Mouse (Mus musculus): Measurements from ENCODE around the gene Tjp3.
A peak's percentile ranks its signal among the peaks of the same experiment; 100 is the strongest.

Gene Tjp3

DNA sequence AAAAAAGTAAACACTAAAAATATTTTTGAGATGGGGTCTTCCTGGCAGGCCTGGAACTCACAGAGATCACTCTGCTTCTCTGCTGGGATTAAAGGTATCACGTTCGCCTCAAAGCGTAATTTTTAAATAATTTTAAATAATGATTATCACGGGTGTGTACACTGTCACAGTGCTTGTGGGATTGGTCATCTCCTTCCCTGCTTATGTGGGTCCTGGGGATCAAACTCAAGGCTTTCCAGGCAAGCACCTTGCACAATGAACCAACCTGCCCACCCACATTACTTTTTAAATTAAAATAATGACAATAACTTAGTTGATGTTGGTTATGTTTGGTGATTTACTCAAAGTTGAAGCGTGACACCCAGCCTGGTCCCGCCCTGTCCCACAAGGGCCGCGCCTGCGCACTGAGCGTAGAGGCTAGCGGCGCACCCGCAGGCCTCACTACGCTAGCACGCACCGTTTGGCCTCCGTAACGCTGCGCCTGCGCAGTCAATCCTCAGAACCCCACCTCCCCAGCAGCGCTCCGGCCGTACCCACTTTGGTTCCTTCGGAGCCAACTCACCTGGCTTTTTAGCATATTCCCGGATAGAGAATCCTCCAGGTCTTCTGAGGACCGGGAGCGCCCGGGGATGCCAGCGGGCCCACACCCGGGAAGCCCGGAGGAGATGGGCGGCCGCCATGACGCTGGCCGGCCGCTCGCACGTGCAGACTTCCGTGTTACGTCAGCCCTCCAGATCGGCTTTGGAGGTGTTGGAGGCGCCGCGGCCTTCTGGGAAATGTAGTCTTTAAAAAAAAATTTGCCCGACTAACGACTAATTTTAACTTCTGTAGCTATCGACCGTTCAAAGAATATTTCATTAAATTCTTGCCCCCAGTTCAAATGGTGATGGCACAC, 24.9 kb downstream of the Tjp3 start, which contains the start of the genes Mrpl54 and Apba3:
Mrpl54 (minus strand) TSS at position 724 of the 895 bp plus-strand sequence.
Apba3 (plus strand) TSS at position 750 of the 895 bp plus-strand sequence.
- peak; percentile 97 for DNase-seq (ENCODE audit: low spot score)

DNA sequence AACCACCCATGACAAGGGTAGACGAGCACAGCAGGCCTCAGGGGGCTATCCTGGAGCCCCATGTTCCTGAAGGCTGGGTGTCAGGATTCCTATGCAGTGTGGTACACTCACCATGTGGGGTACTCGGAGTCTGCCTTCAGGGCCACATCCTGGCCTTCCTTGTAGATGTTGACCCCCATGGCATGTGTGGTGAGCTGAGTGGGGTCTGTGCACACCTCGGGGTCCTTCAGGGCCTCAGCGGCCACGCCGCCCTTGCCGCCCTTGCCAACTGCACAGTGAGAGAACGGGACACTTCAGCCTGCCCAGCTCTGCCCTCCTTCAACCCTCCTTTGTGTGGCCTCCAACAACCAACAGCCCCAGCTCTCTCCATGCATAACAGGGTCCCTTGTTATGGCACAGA, 25.8 kb downstream of the Tjp3 start:
- no peak for DNase-seq (ENCODE audit: low spot score)

DNA sequence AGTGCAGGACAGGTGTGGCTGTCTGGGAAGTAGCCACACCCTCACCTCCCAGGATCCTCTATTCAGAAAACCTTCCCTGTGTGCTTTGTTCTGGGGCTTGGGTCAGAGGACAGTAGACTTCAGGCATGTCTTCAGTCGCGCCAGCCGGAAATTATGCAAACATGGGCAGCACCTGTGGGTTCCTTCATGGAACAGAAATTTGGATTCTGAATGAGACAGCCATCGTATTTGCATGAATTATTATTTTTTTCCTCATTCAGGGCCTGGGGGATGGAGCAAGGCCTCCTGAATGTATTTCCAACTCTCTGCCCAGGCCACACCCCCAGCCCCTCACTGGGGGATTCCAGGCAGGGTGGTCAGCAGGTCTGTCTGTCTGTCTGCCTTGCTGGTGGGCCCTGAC, 30.4 kb downstream of the Tjp3 start:
- no peak for DNase-seq (ENCODE audit: low spot score)

DNA sequence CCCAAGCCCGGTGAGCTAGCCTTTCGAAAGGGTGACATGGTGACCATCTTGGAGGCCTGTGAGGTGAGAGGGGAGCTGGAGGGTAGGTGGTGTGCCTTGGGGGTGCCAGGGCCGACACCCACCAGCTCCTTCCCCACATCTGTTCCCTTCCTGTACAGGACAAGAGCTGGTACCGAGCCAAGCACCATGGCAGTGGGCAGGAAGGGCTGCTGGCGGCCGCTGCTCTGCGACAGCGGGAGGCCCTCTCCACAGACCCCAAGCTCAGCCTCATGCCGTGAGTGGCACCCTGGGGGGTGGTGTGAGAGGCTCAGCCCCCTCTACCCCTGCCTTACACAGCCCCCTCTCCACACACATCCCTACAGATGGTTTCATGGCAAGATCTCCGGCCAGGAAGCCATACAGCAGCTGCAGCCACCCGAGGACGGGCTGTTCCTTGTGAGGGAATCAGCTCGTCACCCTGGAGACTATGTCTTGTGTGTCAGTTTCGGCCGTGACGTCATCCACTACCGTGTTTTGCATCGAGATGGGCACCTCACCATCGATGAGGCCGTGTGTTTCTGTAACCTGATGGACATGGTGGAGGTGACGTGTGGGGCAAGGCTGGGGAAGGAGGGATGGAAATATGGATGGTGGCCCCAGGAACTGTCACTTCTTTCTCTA, 32.0 kb downstream of the Tjp3 start:
- no peak for DNase-seq (ENCODE audit: low spot score)

DNA sequence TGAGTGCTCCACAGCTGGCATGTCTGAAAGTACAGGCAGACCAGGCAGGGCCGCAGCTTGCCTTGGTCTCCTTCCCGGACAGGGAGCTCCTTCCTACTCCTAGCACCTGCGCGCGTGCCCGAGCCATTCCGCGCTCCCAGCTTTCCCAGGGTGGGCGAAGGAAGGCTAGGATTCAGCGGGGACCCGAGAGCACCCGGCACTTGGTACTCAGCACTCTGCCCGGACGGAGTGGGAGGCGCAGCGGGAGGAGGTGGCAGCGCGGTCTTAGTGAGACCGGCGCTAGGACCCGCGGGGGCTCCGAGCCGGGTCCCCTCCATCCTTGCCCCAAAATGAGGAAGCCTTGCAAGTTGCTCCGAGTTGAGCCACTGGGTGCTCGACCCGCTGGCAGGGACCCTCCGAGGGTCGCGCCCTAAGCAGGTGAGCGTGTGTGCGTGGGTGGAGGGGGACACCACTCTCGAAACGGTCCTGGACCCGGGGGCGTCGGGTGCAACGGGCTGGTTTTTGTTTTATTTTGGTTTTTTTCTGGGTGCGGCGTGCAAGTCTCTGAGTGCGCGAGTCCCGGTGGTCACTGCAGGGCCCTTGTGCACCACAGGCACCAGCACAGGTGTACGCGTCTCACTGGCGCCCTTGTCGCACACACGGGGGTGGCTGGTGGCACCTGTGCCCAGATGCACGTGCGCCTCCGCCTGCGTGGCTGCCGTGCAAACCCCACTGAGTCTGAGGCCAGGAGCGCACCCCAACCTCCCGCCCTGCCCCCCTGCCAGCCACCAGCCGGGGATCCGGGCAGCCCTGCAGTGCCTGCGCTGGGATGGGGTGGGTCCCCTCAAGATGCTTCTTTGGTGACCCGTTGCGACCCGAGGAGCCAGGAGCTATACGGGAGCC, 34.0 kb downstream of the Tjp3 start:
- no peak for DNase-seq (ENCODE audit: low spot score)

DNA sequence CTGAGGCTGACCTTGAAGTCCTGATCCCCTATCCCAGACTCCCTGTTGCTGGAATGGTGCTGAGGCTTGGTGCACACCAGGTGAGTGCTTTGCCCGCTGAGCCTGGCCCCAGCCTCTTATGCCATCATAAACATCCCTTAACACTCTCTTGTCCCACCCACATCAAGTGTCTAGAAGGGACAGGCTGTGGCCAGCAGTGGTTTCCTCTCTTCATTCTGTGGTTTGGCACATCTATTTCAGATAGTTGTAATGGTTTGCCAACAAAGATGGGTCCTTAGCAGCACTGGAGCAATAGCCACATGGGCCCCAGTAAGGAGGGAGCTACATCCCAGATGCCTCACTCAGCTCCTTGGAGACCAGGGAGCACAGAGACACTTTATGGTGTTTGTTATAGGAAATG, 36.5 kb downstream of the Tjp3 start:
- no peak for DNase-seq (ENCODE audit: low spot score)

DNA sequence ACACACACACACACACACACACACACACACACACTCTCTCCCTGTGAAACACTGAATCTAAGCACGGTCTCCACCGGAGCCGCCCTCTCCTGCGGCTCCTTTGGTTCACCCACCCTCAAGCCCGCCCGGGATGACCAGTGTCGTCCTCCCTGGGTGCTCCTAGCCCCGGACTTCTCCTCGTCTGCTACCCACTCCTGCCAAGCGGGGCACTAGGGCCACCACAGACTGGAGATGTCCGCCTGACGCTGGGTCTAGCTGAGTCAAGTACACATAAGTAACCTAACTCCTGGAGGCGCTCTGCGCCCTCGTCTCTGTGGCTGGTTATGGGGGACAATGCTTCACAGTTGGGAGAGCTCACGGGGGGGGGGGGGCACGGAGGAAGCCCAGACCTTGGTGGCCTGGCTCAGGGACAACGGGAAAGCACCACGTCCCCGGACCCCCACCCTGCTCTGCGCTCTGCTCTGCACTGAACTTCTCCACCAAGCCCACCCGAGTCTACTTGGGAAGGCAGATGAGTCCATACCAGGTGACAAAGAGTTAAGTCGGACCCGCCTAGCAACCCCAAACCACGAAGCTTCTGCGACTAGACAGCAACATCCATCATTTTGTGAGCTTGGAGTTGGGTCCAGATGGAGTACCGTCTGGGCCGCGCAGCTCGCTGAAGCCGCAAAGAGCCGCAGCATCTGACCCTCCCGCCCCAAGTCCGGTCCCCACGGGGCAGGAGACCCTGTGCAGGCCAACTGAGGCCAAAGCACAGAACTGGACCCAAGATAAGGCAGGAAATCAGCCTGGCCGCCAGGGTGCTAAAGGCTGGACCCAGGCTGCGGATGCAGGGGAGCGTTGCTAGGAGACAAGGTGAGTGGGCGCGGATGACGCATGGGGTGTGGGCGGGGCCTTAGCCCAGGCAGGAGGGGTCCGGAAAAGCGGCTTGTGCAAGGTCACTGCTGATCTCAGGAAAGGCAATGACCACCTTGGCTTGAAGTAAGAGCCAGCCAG, 38.7 kb downstream of the Tjp3 start, which contains the start of gene Matk:
Matk (plus strand) TSS at position 512 of the 996 bp plus-strand sequence.
- peak; percentile 41 for DNase-seq (ENCODE audit: low spot score)

DNA sequence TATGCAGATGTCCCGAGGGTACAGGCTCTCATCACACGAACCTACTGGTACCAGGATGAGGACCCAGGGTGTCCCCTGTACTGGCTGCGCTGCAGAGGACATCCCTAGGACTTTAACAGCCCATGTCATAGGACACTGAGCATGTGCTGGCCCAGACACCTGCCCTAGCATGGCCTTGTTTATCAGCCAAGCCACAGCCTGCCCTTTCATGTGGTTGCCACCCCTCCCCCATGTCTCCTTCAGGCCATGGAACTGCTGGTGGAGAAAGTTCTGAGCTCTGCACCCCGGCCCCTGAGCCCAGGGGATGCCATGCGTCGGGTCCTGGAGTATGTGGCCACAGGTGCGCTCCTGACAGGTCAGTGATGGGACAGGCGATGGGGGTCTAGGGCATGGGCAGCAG, 41.9 kb downstream of the Tjp3 start:
- DNase-seq (ENCODE audit: low spot score): no peak

DNA sequence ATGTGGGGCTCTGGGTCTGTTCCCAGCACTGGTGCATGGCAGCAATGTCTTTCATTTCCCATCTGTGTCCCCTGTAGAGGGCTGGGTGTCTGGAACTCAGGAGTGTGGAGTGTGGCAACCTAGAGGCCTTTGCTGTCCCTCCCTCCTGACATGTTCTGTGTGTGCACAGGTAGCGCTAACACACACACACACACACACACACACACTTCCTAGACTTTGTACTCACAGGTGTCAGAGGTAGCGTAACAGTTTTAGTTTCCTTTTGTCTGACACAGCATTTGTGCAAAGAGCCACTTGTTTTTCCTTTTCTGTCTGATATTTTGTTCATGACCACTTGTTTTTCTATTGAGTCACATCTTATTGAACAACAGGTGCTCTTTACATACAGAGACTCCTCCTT, 43.6 kb downstream of the Tjp3 start:
- DNase-seq (ENCODE audit: low spot score): no peak

DNA sequence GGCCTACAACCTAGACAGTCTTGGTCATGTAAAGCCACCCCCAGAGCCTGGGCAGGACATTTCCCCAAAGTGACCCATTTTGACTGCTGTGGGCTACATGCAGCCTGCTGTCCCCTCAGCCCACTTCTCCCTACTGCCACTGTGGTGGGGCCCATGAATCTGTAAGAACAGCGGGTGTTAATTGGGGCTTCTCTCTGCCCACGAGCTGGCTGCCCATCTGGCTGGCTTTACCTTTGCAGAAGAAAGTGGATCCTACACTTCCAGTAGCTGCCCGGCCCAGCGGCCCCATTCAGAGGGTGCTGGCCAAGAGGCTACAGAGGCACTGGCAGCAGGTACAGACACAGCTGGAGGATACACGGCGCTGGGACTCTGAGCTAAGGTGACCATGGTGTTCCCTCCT, 46.2 kb downstream of the Tjp3 start:
- DNase-seq (ENCODE audit: low spot score): no peak

DNA sequence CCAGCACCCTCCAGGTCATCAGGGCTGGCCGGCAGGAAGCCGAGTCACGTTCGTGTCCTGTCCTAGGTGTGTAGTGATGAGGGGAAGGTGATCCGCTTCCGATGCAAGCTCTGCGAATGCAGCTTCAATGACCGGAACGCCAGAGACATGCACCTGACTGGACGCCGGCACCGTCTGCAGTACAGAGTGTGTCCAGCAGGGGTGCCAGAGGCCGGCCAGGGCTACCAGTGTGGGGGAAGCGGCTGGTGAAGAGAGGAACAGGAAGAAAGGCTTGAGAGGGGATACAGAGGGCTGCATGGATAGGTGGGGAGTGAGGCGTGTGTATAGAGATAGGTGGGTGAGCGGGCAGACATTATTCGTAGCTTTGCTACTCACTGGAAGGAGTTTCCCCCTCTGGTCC, 46.8 kb downstream of the Tjp3 start:
- DNase-seq (ENCODE audit: low spot score): peak; percentile 77

DNA sequence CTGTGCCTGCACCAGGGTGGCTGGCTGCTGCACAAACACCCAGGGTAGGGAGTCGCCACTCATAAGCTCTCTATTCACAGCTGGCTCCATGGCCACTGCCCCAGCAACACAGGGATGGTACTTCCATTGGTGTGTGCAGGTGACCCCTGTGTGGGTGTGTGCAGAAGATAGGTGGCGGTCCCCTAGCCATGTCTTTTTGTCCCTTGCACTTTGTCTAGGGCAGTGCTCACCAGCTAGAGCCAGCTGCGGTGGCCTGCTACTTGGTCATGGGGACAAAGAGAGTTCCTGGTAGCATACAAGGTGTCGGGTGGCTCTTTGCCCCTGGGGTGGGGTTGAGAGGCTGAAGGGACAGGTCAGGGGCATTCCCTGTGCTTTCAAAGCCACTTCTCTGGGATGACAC, 47.2 kb downstream of the Tjp3 start:
- DNase-seq (ENCODE audit: low spot score): no peak

DNA sequence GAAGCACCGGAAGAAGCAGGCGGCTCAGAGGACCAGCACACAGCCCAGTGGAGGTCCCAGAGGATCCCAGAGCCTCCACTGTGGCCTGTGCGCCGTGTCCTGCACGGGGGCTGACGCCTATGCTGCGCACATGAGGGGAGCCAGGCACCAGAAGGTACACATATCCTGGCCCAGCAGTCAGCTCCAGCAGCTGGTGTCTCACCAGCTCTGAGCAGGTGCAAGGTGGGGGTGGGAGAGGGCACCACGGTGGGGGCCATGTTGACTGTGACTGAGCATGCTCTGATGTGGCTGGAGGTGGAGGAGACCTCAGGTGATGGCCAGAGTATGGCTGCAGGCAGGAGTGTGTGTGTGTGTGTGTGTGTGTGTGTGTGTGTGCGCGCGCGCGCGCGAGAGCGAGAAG, 49.4 kb downstream of the Tjp3 start:
- DNase-seq (ENCODE audit: low spot score): no peak

DNA sequence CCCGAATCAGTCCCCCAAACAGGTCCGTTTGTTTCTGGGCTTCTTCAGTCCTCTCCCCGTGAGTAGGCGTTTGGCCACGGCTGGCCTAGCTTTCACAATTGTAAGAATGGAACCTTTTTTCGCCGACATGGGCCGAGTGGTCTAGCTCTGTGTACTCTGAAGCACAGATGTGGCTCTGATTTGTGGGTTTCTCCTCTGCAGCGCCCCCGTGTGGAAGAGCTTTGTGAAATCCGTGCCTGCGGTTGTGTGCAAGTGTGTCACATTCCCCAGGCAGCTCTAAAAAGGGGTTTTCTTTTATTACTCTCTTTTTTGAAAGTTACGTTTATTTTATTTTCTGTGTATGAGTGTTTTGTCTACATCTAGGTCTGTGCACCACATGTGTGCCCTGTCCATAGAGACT, 50.5 kb downstream of the Tjp3 start:
- DNase-seq (ENCODE audit: low spot score): peak; percentile 57

DNA sequence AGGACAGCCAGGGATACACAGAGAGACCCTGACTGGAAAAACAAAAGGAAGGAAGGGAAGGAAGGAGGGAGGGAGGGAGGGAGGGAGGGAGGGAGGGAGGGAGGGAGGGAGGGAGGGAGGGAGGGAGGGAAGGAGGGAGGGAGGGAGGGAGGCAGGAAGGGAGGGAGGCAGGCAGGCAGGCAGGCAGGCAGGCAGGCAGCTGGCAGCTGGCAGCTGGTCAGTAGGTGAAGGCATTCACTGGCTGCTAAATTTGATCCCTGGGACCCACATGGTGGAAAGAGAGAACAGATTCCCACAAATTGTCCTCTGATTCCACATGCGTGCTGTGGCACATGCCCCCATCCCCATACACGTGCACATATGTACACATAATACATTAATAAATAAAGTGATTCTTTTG, 52.8 kb downstream of the Tjp3 start:
- DNase-seq (ENCODE audit: low spot score): no peak

DNA sequence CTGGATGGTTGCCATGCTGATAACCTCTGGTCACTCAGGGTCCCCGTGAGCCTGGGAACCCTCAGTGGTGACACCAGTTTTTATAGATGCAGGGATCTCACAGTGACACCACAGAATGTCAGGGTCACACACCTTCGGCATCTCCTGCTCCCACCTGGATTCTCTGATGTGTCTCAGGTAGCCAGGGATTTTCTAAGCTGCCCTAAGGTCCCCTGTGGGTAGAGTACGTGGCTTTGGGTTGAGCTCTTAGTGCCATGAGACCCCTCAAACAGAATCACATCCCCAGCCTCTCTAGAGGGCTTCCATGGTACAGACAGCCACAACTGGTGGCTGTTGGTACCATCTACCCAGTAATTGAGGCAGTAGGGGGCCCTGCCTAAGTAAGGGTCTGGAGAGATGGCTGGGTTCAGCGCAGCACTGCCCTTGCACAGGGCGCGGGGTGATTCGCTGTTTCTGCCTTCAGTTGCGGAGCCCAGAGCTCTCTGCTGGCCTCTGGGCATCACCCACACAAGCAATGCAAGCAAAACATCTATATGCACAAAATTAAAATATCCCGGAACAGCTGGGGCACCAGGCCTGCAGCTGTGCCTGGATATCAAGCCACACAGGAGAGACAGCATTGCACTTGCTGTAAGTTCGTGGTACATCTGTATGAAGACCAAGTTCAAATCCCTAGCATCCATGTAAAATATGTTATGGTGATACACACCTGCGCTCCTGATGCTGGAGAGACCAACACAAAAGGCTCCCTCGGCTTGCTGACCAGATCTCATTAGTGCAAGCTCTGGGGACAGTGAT, 54.7 kb downstream of the Tjp3 start:
- no peak for DNase-seq (ENCODE audit: low spot score)

DNA sequence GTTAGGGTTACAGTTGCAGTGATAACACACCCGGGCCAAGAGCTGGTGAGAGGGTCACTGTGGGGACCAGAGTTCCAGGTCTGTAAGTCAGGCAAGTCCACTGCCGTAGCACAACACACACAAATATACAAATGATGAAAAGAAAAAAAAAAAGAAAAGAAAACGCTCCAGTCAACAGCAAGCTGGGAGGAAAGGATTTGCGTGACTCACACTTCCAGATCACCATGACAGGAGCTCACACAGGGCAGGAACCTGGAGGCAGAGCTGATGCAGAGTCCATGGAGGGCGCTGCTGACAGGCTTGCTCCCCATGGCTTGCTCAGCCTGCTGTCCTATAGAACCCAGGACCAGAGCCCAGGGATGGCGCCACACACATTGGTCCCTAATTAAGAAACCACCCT, 57.2 kb downstream of the Tjp3 start:
- DNase-seq (ENCODE audit: low spot score): no peak

DNA sequence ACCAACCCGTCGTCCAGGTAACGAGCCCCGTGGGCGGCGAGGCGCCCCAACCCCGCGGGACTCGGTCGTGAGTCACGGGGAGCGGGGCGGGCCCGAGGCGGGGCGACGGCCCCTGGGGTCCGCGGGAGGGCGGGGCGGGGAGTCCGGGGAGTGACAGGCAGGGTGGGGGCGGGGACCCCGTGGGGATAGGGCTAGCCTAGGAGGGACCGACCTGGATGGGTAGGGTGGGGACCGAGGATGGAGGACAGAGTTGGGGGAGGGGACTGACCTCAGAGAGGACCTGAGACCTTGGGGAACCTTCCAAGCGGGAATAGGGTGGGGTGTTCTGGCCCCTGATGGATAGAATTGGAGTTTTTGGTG, 58.2 kb downstream of the Tjp3 start:
- no peak for DNase-seq (ENCODE audit: low spot score)

DNA sequence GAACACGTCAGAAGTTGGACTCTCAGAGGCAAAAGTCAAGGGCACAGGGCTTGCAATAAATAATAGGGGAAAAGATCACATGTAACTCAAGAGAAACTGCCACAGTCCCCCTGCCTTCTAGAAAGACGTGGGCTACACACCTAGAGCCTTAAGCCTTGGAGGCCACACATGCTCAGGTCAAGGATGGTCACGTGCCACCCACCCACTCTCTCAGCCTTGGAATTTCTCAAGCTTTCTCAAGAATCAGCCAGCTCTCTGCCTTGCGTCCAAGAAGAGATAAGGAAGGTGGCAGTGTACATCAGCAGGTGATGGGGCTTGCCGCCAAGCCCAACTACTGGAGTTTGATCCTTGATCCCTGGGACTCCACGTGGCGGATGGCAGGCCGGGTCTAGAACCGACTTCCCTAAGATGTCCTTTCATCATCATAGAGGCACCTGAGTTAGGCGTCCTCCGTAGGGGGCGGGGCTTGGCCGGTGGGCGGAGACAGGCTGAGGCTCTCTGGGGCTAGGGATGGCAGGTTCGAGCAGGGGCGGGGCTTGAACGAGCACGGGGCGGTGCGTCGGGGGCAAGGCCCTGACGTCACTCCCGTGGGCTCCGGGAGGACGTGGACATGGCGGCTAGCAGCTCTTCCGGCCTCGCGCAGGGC, 58.7 kb downstream of the Tjp3 start, which contains the start of gene Zfr2:
Zfr2 (plus strand) TSS at position 576 of the 646 bp plus-strand sequence.
- peak; percentile 91 for DNase-seq (ENCODE audit: low spot score)

DNA sequence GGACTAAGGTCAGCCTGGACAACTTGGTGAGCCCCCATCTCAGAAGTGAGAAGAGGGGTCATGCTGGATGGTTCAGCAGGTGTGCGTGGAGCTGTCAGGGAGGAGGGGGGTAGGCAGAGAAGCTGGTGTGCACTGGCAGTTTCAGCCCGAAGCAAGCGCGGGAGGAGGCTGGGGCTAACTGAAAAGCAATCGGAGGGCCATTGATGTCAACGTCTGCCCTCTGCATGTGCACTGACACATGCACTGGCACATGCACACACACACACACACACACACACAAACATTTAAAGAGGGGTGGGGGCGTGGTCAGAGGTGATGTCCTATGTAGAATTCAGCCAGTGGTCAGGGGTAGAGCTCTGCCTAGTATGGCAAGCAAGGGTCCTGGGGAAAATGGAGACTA, 59.9 kb downstream of the Tjp3 start:
- DNase-seq (ENCODE audit: low spot score): no peak

Measured in ovary, postnatal 36 days (tissue).